Mouse (Mus musculus) heart, postnatal 0 days (tissue): Measurements from ENCODE around the gene Aknad1. TPM values are rescaled to one million over a fixed set of nuclear protein-coding genes. Genes with fewer than 3 reads are reported as not detected.

ENCODE experiments used
- ATAC-seq: fragments of 200-750 bp; cut with Nextera tagmentation; 2 replicates; pipeline ENCODE4 v1.8.0; 2017; ENCODE audit warnings: low read depth, moderate number of reproducible peaks, moderate library complexity; ENCODE audit not compliant: insufficient read depth
- DNase-seq: peaks from one replicate; pipeline ENCODE4 v3.0.0-alpha.2; 2016; ENCODE audit warnings: low spot score
- H3K27ac ChIP-seq: fragments of 300-500 bp; sonication (generic); 2 replicates; pipeline ENCODE4 v1.5.1; 2014; ENCODE audit warnings: low read depth, mild to moderate bottlenecking
- H3K27me3 ChIP-seq: fragments of 300-500 bp; sonication (generic); 2 replicates; pipeline ENCODE4 v1.6.1; 2014; ENCODE audit warnings: low read length, mixed read lengths; ENCODE audit not compliant: control insufficient read depth, insufficient read depth
- H3K36me3 ChIP-seq: fragments of 300-500 bp; sonication (generic); replicated peaks from 2 replicates; pipeline ENCODE4 v1.6.1; 2014; ENCODE audit warnings: low read length, mixed read lengths; ENCODE audit not compliant: control insufficient read depth, insufficient read depth
- H3K4me1 ChIP-seq: fragments of 300-500 bp; sonication (generic); 2 replicates; pipeline ENCODE4 v1.6.1; 2014; ENCODE audit warnings: antibody characterized with exemption; ENCODE audit not compliant: control insufficient read depth, insufficient read depth
- H3K4me2 ChIP-seq: fragments of 300-500 bp; sonication (generic); 2 replicates; pipeline ENCODE4 v1.6.1; 2014; ENCODE audit warnings: low read depth, mild to moderate bottlenecking, low read length, moderate library complexity
- H3K4me3 ChIP-seq: fragments of 300-500 bp; sonication (generic); 2 replicates; pipeline ENCODE4 v1.5.1; 2014; ENCODE audit warnings: low read depth, low read length
- H3K9ac ChIP-seq: fragments of 300-500 bp; sonication (generic); replicated peaks from 2 replicates; pipeline ENCODE4 v1.6.1; 2014; ENCODE audit warnings: low read depth, low read length, mixed read lengths
- H3K9me3 ChIP-seq: fragments of 300-500 bp; sonication (generic); replicated peaks from 2 replicates; pipeline ENCODE4 v1.6.1; 2016; ENCODE audit warnings: low read length; ENCODE audit not compliant: control insufficient read depth
- CTCF ChIP-seq: IDR thresholded peaks from 2 replicates; pipeline ENCODE4 v1.5.1; 2016; ENCODE audit warnings: antibody characterized with exemption, control low read depth, low read depth
- EP300 ChIP-seq: IDR thresholded peaks from 2 replicates; pipeline ENCODE4 v1.6.1; 2016; ENCODE audit warnings: antibody characterized with exemption, low read depth
- WGBS: fragments of 180-500 bp; shearing (Covaris S2); extraction: QIAGEN DNeasy Blood & Tissue Kit; methylation state at CpG from one replicate; pipeline ENCODE4 v1.1.7; 2014; 5-methylcytosine and 5-hydroxymethylcytosine counted together
- polyA plus RNA-seq: library from polyadenylated mRNA; unstranded; fragments of >200 nt; fragmentation: Nextera tagmentation; extraction: Ambion mirVana; gene quantifications from 2 replicates; pipeline ENCODE4 v1.2.1, GENCODE M21; 2015
- total RNA-seq: library from RNA; depleted of rRNA; stranded (reverse); fragments of >200 nt; gene quantifications from 2 replicates; pipeline ENCODE4 v1.2.3, GENCODE M21; 2014; ENCODE audit warnings: low replicate concordance; rRNA removed

The Aknad1 gene
- total and polyA plus RNA-seq, 2 experiments from 2014 or later = not detected

- ATAC-seq (peak; percentile 81), DNase-seq (peak; percentile 31)
- H3K4me2 ChIP-seq = peak overlapping the region; percentile 41; the same call in 1 of the 2 replicates
- peaks cover 18% of the 10 kb centered on the region for H3K36me3 ChIP-seq
- TF ChIP-seq EP300 (no peak), CTCF (no peak)
- no peaks in the 10 kb centered on the region for H3K9me3 ChIP-seq
- no peak overlapping the region for H3K4me3 ChIP-seq
- H3K27ac ChIP-seq = peak overlapping the region; percentile 27
- no peaks in the 10 kb centered on the region; the same call in none of the 2 replicates for H3K4me1 ChIP-seq
- no peaks in the 10 kb centered on the region for H3K27me3 ChIP-seq
- 55% methylated on average over 11 of the region's 11 CpGs for WGBS
- H3K9ac ChIP-seq = no peak overlapping the region
These were observed 91.0 kb downstream of the Aknad1 start for GRCm38 (mm10) chr3:108830493-108830892.

DNA sequence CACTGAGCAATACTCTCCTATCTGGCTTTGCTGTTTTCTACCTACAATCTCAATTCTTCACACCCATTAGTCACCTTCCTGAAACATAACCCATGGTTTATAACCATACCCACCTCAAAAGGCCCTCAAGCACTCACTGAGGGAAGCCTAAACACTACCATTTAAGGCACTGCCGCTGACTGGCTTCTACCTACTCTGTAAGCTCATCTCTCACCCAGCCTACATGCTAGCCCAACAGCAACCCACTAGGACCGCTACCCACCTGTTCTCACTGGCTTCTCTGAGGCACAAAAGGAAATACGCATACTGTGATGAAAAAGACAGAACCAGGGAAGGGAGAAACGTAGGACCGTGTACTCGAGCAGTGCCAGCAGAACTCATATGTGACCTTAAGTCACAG lies 92.3 kb downstream of the Aknad1 start:
- DNase-seq (no peak), ATAC-seq (no peak)
- no peak overlapping the region for H3K4me3 ChIP-seq
- no peak overlapping the region for H3K4me2 ChIP-seq
- no peaks in the 10 kb centered on the region for H3K27me3 ChIP-seq
- no peak overlapping the region for H3K27ac ChIP-seq
- WGBS = 97% methylated on average over 6 of the region's 6 CpGs
- H3K9me3 ChIP-seq = no peaks in the 10 kb centered on the region
- H3K4me1 ChIP-seq = no peaks in the 10 kb centered on the region; the same call in none of the 2 replicates
- no peak for TF ChIP-seq CTCF
- no peak for TF ChIP-seq EP300
- H3K9ac ChIP-seq = no peak overlapping the region
- peaks cover 11% of the 10 kb centered on the region for H3K36me3 ChIP-seq

Other genes starting within 250 kb of the Aknad1 start
- not detected in 2 replicates for gene 1700013F07Rik, start 205.5 kb upstream of the Aknad1 start, total RNA-seq
- not detected in 2 replicates for gene 1700013F07Rik, start 205.5 kb upstream of the Aknad1 start, polyA plus RNA-seq
- 0.04 and 0.62 TPM in 2 replicates for gene 5330417C22Rik, start 203.1 kb upstream of the Aknad1 start, total RNA-seq
- 0.34 and 1.6 TPM in 2 replicates for gene 5330417C22Rik, start 203.1 kb upstream of the Aknad1 start, polyA plus RNA-seq
- 22.4 and 34.6 TPM in 2 replicates for gene Tmem167b, start 177.2 kb upstream of the Aknad1 start, total RNA-seq
- gene Tmem167b, start 177.2 kb upstream of the Aknad1 start, polyA plus RNA-seq = 25.4 and 25.8 TPM in 2 replicates
- 6.0 and 9.9 TPM in 2 replicates for gene Taf13, start 168.0 kb upstream of the Aknad1 start, total RNA-seq
- gene Taf13, start 168.0 kb upstream of the Aknad1 start, polyA plus RNA-seq = 29.6 and 30.3 TPM in 2 replicates
- 4.3 and 8.5 TPM in 2 replicates for gene Wdr47, start 148.4 kb upstream of the Aknad1 start, total RNA-seq
- gene Wdr47, start 148.4 kb upstream of the Aknad1 start, polyA plus RNA-seq = 4.3 and 5.2 TPM in 2 replicates
- gene Clcc1, start 85.7 kb upstream of the Aknad1 start, total RNA-seq = 29.8 and 39.4 TPM in 2 replicates
- gene Clcc1, start 85.7 kb upstream of the Aknad1 start, polyA plus RNA-seq = 46.4 and 49.1 TPM in 2 replicates
- 8.7 and 15.8 TPM in 2 replicates for gene Gpsm2, start 17.3 kb upstream of the Aknad1 start, total RNA-seq
- gene Gpsm2, start 17.3 kb upstream of the Aknad1 start, polyA plus RNA-seq = 9.6 and 10.3 TPM in 2 replicates
- gene Stxbp3, start 100.9 kb downstream of the Aknad1 start, total RNA-seq = 12.8 and 28.1 TPM in 2 replicates
- 26.8 and 27.9 TPM in 2 replicates for gene Stxbp3, start 100.9 kb downstream of the Aknad1 start, polyA plus RNA-seq
- 1.5 TPM in 1 of 2 replicates, not detected in the other for gene Fndc7, start 150.3 kb downstream of the Aknad1 start, total RNA-seq
- gene Fndc7, start 150.3 kb downstream of the Aknad1 start, polyA plus RNA-seq = 0.08 TPM in 1 of 2 replicates, not detected in the other
- 25.2 and 33.8 TPM in 2 replicates for gene Prpf38b, start 172.1 kb downstream of the Aknad1 start, total RNA-seq
- 27.5 and 27.8 TPM in 2 replicates for gene Prpf38b, start 172.1 kb downstream of the Aknad1 start, polyA plus RNA-seq
- gene Henmt1, start 200.2 kb downstream of the Aknad1 start, total RNA-seq = not detected in 2 replicates
- not detected in 2 replicates for gene Henmt1, start 200.2 kb downstream of the Aknad1 start, polyA plus RNA-seq
- gene Gm9857, start 200.8 kb downstream of the Aknad1 start, total RNA-seq = not detected in 2 replicates
- not detected in 2 replicates for gene Gm9857, start 200.8 kb downstream of the Aknad1 start, polyA plus RNA-seq